Mouse (Mus musculus): ENCODE results near the gene Ddi2.

GRCm38 (mm10) chr4:141704625-141705024 lies 18.6 kb downstream of the Ddi2 start:
- no peak for TF ChIP-seq CTCF (IDR thresholded peaks at IDR 0.05; ENCODE audit: extremely low read depth, insufficient read length, insufficient replicate concordance, low read depth, low read length)
- TF ChIP-seq POLR2A (IDR thresholded peaks at IDR 0.05; ENCODE audit: low read depth, low read length), result no peak
